Mouse (Mus musculus): ENCODE data around the gene Gsg1. TPM values are rescaled to one million over a fixed set of nuclear protein-coding genes. Genes with fewer than 3 reads are reported as not detected.

Gsg1 gene
- polyA plus RNA-seq, 1 experiment from 2014 or later = 7.7 TPM

DNA sequence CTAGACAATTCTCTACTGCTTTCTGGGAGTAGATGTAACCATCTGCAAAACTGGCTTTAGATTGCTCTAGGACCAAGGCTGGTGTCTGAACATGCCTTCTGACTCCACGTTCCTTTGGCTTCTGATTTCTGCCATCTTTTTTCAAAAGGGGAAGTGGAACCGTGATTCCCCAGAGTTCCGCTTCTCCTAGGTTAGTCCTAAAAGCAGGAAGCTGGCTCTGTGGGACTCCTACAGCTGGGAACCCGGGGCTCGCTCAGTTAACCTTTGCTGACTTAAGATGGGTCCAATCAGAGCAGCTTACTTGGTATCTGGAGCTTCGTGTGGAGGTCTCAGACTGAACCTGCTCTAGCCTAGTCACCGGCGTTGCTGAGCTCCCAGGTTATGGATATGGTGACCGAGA is 7.0 kb upstream of the Gsg1 start:
- no peak for DNase-seq
- H3K4me2 ChIP-seq = no peak overlapping the region
- no peaks in the 10 kb centered on the region; the same call in 1 of the 2 replicates for H3K9me3 ChIP-seq (ENCODE audit: low read depth, low read length)
- no peak overlapping the region for H3K9ac ChIP-seq
- 87% methylated on average over 9 of the region's 9 CpGs for whole genome bisulfite sequencing
- no peak overlapping the region for H3K4me3 ChIP-seq (ENCODE audit: low read depth, low read length)
- H3K27me3 ChIP-seq (ENCODE audit: insufficient read depth, low read length) = no peaks in the 10 kb centered on the region
- no peaks in the 10 kb centered on the region for H3K36me3 ChIP-seq (ENCODE audit: insufficient read depth)
- no peaks in the 10 kb centered on the region for H3K4me1 ChIP-seq (ENCODE audit: insufficient read depth)
- H3K27ac ChIP-seq (ENCODE audit: low read depth) = no peak overlapping the region
- no peak for ATAC-seq (ENCODE audit: insufficient read depth)
- TF ChIP-seq CTCF (IDR thresholded peaks at IDR 0.05; ENCODE audit: low read depth) = no peak

DNA sequence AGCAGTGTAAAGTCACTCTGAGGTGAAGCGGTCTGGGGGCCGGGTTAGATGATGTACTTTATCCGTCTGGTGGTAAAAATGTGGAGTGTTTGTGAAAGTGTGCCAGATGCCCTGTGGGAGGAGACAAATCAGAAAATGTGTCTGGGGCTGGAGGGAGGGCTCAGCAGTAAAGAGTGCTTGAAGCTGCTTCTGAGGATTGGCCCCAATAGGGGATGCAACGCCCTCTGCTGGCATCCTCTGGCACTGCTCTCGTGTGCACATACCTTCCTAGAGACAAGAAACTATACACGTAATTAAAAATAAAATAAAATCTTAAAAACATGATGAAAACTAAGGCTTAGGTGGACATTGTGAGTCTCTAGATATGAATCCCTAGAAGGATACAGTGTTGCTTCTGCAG is 6.3 kb upstream of the Gsg1 start:
- H3K4me3 ChIP-seq (ENCODE audit: low read depth, low read length) = no peak overlapping the region
- peak; percentile 34; the same call in 1 of the 2 replicates for TF ChIP-seq CTCF (IDR thresholded peaks at IDR 0.05; ENCODE audit: low read depth)
- no peaks in the 10 kb centered on the region; the same call in 1 of the 2 replicates for H3K9me3 ChIP-seq (ENCODE audit: low read depth, low read length)
- no peak overlapping the region for H3K9ac ChIP-seq
- no peaks in the 10 kb centered on the region for H3K27me3 ChIP-seq (ENCODE audit: insufficient read depth, low read length)
- WGBS = 84% methylated on average over 6 of the region's 6 CpGs
- H3K4me2 ChIP-seq = no peak overlapping the region
- no peak overlapping the region for H3K27ac ChIP-seq (ENCODE audit: low read depth)
- no peak for DNase-seq
- H3K36me3 ChIP-seq (ENCODE audit: insufficient read depth) = no peaks in the 10 kb centered on the region
- ATAC-seq (ENCODE audit: insufficient read depth) = no peak
- H3K4me1 ChIP-seq (ENCODE audit: insufficient read depth) = no peaks in the 10 kb centered on the region

DNA sequence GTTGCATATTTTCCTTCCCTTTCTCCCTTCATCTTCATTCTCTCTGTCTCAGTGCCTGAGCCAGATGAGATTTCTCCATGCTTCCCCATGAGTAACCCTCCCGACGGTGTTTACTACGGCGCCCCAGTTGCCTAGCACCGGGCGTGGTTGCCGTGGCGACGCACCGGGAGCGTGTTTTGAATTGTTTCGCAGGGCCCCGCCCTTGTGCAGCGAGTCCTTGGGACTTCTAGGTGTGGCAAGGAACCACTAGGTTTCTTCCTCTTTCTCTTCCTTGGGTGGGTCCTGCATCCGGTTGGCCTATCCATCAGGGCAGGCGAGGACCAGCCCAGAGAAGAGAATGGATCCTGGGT is 1.4 kb downstream of the Gsg1 start:
- H3K27me3 ChIP-seq (ENCODE audit: insufficient read depth, low read length) = no peaks in the 10 kb centered on the region
- H3K36me3 ChIP-seq (ENCODE audit: insufficient read depth) = no peaks in the 10 kb centered on the region
- WGBS = 12% methylated on average over 16 of the region's 16 CpGs
- H3K9me3 ChIP-seq (ENCODE audit: low read depth, low read length) = no peaks in the 10 kb centered on the region
- H3K9ac ChIP-seq = no peak overlapping the region
- peaks cover 19% of the 10 kb centered on the region for H3K4me1 ChIP-seq (ENCODE audit: insufficient read depth)
- peak; percentile 87 for DNase-seq
- H3K27ac ChIP-seq (ENCODE audit: low read depth) = peak overlapping the region; percentile 80
- H3K4me3 ChIP-seq (ENCODE audit: low read depth, low read length) = 0 out of 2 replicates have a peak overlapping the region, but pooled peaks have one; percentile 5
- peak; percentile 71 for ATAC-seq (ENCODE audit: insufficient read depth)
- TF ChIP-seq CTCF (IDR thresholded peaks at IDR 0.05; ENCODE audit: low read depth) = no peak
- H3K4me2 ChIP-seq = peak overlapping the region; percentile 41

DNA sequence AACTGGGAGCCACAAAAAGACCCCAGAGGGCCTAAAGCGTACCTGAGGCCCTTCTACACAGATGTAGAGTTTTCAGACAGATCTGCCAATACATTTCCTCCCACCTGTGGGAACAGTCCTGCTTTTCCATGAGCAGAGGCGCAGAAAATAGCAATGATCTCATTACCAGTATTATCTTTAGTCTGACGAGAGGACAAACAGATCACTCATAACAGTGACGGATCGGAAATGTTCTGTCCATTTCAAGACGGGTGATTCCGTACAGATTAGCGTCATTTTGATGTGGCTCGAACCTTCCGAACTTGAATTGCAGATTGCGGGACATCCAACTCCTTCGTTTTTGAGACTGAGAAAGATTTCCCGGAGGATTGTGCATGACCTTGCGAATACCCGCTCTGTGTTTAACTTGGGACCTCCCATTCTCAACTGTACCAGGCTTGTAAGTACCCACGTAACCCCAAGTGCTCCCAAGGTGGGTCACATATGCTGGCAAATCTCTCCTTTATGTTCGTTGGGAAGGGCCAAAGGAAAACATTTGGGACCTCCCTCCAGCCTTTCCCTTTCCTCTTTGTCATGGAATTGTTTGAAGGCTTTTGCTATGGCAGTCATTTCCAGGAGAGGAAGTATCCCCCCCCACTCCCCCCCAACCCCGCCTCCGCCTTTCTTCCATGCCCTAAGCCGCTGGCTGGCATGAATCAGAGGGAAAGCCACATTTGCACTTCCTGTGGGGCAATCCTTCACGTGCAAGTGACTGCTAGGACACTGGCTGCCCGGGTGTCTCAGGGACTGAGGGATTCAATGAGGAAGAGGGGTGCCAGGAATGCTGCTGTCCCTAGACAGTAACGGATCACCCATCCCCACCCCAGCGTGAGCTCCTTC is 2.1 kb downstream of the Gsg1 start:
- peak overlapping the region; percentile 80 for H3K27ac ChIP-seq (ENCODE audit: low read depth)
- ATAC-seq (ENCODE audit: insufficient read depth) (peak; percentile 30), DNase-seq (peak; percentile 64)
- no peaks in the 10 kb centered on the region for H3K36me3 ChIP-seq (ENCODE audit: insufficient read depth)
- H3K9me3 ChIP-seq (ENCODE audit: low read depth, low read length) = no peaks in the 10 kb centered on the region
- H3K9ac ChIP-seq = no peak overlapping the region
- no peaks in the 10 kb centered on the region for H3K27me3 ChIP-seq (ENCODE audit: insufficient read depth, low read length)
- WGBS = 44% methylated on average over 24 of the region's 24 CpGs
- 0 out of 2 replicates have a peak overlapping the region, but pooled peaks have one; percentile 5 for H3K4me3 ChIP-seq (ENCODE audit: low read depth, low read length)
- H3K4me1 ChIP-seq (ENCODE audit: insufficient read depth) = peaks cover 19% of the 10 kb centered on the region
- no peak for TF ChIP-seq CTCF (IDR thresholded peaks at IDR 0.05; ENCODE audit: low read depth)
- peak overlapping the region; percentile 41 for H3K4me2 ChIP-seq

DNA sequence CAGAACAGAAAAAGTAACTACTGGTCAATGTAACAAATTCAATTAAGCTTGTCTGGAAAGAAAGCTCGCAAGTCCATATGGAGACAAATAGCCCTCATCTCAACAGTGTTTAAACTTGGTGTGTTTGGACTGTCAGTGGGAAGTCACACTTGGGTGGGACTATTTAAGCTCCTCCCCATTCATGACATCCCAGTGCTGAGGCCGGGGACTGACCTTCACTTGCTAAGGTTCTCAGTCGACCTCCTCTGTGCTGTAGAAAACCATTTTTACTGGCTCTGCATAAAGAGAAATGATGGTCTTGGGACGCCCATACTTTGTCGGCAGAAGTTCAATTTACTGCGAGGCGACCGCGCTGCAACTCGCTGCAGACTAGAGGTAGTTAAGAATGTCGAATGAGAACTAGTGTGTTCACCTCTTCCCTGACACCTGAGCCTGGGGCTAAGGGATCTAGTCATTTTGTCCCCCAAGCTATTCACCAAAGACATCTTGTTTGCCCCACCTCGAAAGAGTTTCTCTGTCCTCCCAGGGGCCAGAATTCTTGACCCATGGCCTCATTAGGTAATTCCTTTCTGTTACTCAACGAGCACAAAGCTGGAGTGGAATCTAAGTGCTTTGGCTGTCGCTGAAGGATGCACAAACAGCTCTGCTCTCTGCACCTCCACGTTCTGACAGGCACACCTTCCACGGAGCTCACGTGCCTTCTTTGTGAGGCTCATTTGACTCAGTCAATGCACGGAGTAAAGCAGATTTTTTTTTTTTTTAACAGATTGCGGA is 3.0 kb downstream of the Gsg1 start:
- ATAC-seq (ENCODE audit: insufficient read depth) = no peak

DNA sequence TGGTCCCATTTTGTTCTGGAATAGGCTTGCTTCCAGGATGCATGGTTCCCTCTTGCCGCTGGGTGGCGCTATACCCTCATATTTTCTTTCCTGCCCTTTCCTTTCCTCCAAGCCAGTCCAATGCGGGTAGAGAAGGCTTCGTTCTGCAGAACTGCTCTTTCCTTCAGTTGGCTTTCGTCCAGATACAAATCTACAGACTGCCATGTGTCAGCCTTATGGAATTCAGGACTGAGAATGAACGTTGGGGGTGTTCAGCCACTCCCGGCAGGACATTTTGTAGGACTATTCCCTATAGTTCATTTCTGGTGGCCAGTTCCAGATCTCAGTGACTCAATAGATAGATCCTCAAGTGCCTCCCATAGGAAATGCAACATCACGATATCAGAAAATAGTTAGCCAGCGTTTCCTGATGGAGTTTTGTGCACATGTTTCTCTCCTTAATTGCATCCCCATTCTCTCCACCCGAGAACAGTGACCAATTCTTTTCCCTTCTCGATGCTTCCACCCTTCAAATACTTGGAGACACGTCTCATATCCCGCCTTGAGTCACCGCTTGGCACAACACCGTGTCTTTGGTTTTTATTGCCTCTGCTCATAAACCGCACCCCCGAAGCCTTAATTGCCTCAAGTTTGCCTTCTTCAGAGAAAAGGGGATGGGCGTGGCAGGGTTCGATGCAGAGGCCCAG is 4.2 kb downstream of the Gsg1 start:
- no peak overlapping the region for H3K4me3 ChIP-seq (ENCODE audit: low read depth, low read length)

More for the DNA sequence above, 3.0 kb downstream of the Gsg1 start:
- Histone ChIP-seq H3K4me2 (peak overlapping the region; percentile 41; the same call in 1 of the 2 replicates), H3K4me3 (ENCODE audit: low read depth, low read length) (no peak overlapping the region), H3K27ac (ENCODE audit: low read depth) (peak overlapping the region; percentile 80), H3K9ac (no peak overlapping the region), H3K4me1 (ENCODE audit: insufficient read depth) (peaks cover 19% of the 10 kb centered on the region), H3K9me3 (ENCODE audit: low read depth, low read length) (no peaks in the 10 kb centered on the region), H3K36me3 (ENCODE audit: insufficient read depth) (no peaks in the 10 kb centered on the region), H3K27me3 (ENCODE audit: insufficient read depth, low read length) (no peaks in the 10 kb centered on the region)
- 46% methylated on average over 19 of the region's 19 CpGs for WGBS
- no peak for TF ChIP-seq CTCF (IDR thresholded peaks at IDR 0.05; ENCODE audit: low read depth)
- DNase-seq = no peak

More for the DNA sequence above, 4.2 kb downstream of the Gsg1 start:
- H3K36me3 ChIP-seq (ENCODE audit: insufficient read depth) = no peaks in the 10 kb centered on the region
- H3K4me2 ChIP-seq = peak overlapping the region; percentile 27; the same call in 1 of the 2 replicates
- ATAC-seq (ENCODE audit: insufficient read depth) (peak; percentile 83), DNase-seq (peak; percentile 97)
- WGBS = 30% methylated on average over 19 of the region's 19 CpGs
- H3K4me1 ChIP-seq (ENCODE audit: insufficient read depth) = peaks cover 19% of the 10 kb centered on the region
- peak; percentile 96 for TF ChIP-seq CTCF (IDR thresholded peaks at IDR 0.05; ENCODE audit: low read depth)
- H3K27ac ChIP-seq (ENCODE audit: low read depth) = peak overlapping the region; percentile 75
- H3K9ac ChIP-seq = no peak overlapping the region
- no peaks in the 10 kb centered on the region for H3K27me3 ChIP-seq (ENCODE audit: insufficient read depth, low read length)
- no peaks in the 10 kb centered on the region for H3K9me3 ChIP-seq (ENCODE audit: low read depth, low read length)
